Mouse (Mus musculus) activated CD4-positive, CD25-positive, alpha-beta regulatory T cell, adult 4 months (primary cell): Measurements from ENCODE around the gene Alpl. TPM values are rescaled to one million over a fixed set of nuclear protein-coding genes. Genes with fewer than 3 reads are reported as not detected.

Experiments used
- ATAC-seq: one replicate; pipeline ENCODE4 v1.8.0; 2017
- polyA plus RNA-seq, 2 experiments: library from polyadenylated mRNA; unstranded; fragments of 100-300 nt; shearing (Covaris generic); gene quantifications; one replicate each; pipeline ENCODE4 v1.2.1; 2017

The Alpl gene
- polyA plus RNA-seq, 2 experiments from 2014 or later = 0.54 to 1.1 TPM

GRCm38 (mm10) chr4:137732962-137733361, 63.2 kb downstream of the Alpl start:
- no peak for ATAC-seq

- ATAC-seq = no peak
Measured at GRCm38 (mm10) chr4:137732361-137732760, 63.8 kb downstream of the Alpl start.

GRCm38 (mm10) chr4:137731891-137732290, 64.3 kb downstream of the Alpl start:
- ATAC-seq = no peak

GRCm38 (mm10) chr4:137730757-137731156, 65.4 kb downstream of the Alpl start:
- no peak for ATAC-seq

GRCm38 (mm10) chr4:137730134-137730533, 66.0 kb downstream of the Alpl start:
- ATAC-seq = no peak

GRCm38 (mm10) chr4:137729155-137729855, 66.9 kb downstream of the Alpl start:
- ATAC-seq = no peak

GRCm38 (mm10) chr4:137728399-137729154, 67.6 kb downstream of the Alpl start:
- no peak for ATAC-seq

- no peak for ATAC-seq
Measured at GRCm38 (mm10) chr4:137727506-137728187, 68.5 kb downstream of the Alpl start.

- no peak for ATAC-seq
Measured at GRCm38 (mm10) chr4:137726739-137727505, 69.3 kb downstream of the Alpl start.

GRCm38 (mm10) chr4:137725541-137726145, 70.5 kb downstream of the Alpl start:
- ATAC-seq = no peak

- no peak for ATAC-seq
Measured at GRCm38 (mm10) chr4:137724766-137725165, 71.4 kb downstream of the Alpl start.

GRCm38 (mm10) chr4:137724212-137724611, 72.0 kb downstream of the Alpl start:
- ATAC-seq = peak; percentile 48

GRCm38 (mm10) chr4:137723527-137723926, 72.7 kb downstream of the Alpl start:
- no peak for ATAC-seq

- ATAC-seq = peak; percentile 36
Measured at GRCm38 (mm10) chr4:137722692-137723427, 73.3 kb downstream of the Alpl start.

- ATAC-seq = no peak
Measured at GRCm38 (mm10) chr4:137722230-137722629, 74.0 kb downstream of the Alpl start.

- ATAC-seq = no peak
Measured at GRCm38 (mm10) chr4:137721563-137721962, 74.6 kb downstream of the Alpl start.

- ATAC-seq = no peak
Measured at GRCm38 (mm10) chr4:137719378-137720077, 76.7 kb downstream of the Alpl start.

GRCm38 (mm10) chr4:137717671-137718070, 78.5 kb downstream of the Alpl start:
- no peak for ATAC-seq

GRCm38 (mm10) chr4:137717005-137717404, 79.2 kb downstream of the Alpl start:
- ATAC-seq = no peak

GRCm38 (mm10) chr4:137714020-137714624, 82.1 kb downstream of the Alpl start:
- no peak for ATAC-seq
